Mouse (Mus musculus): ENCODE results near the gene Rpl10.

DNA sequence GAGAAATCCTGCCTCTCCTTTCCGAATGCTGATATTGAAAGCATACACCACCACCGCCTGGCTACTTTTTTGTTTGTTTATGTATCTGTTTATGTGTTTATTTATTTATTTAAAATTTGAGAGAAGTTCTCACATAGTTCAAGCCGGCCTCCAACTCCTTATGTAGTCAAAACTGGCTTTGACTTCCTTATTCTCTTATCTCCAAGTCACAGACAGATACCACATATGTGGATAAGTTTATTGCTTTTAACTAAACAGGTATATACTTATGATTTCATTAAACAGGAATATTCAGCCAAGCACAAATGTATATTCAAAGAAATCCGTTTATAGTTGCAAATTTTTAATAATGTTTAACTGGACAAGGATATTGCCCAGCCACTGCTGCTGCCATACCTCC lies 22.8 kb downstream of the Rpl10 start:
- TF ChIP-seq CTCF (IDR thresholded peaks at IDR 0.05; ENCODE audit: control insufficient read depth, insufficient read depth, insufficient replicate concordance, low read depth, low read length) (no peak), POLR2A (IDR thresholded peaks at IDR 0.05; ENCODE audit: control insufficient read depth, low read depth, low read length) (no peak)
